Mouse (Mus musculus) small intestine, adult 2 months (tissue): ENCODE results near the gene Trim16. TPM values are rescaled to one million over a fixed set of nuclear protein-coding genes. Genes with fewer than 3 reads are reported as not detected.

Experiments used
- H3K27ac ChIP-seq: fragments of 200-500 bp; 2 replicates; pipeline ENCODE4 v1.5.1; 2012; ENCODE audit warnings: low read depth, low read length, control low read depth, inconsistent platforms; ENCODE audit not compliant: insufficient read depth
- H3K27me3 ChIP-seq: fragments of 200-500 bp; 2 replicates; pipeline ENCODE4 v1.6.1; 2012; ENCODE audit warnings: mild to moderate bottlenecking, moderate library complexity, low read length, inconsistent platforms; ENCODE audit not compliant: control insufficient read depth, insufficient read depth
- H3K36me3 ChIP-seq: fragments of 200-500 bp; 2 replicates; pipeline ENCODE4 v1.6.1; 2012; ENCODE audit warnings: mild to moderate bottlenecking, low read length, control low read depth, inconsistent platforms; ENCODE audit not compliant: control insufficient read depth, insufficient read depth
- H3K4me1 ChIP-seq: fragments of 200-500 bp; 2 replicates; pipeline ENCODE4 v1.6.1; 2012; ENCODE audit warnings: low read length, inconsistent platforms, mixed read lengths; ENCODE audit not compliant: control insufficient read depth, insufficient read depth, insufficient read length
- H3K4me3 ChIP-seq: fragments of 200-500 bp; 2 replicates; pipeline ENCODE4 v1.5.1; 2012; ENCODE audit warnings: low read depth, mild to moderate bottlenecking, control low read depth, inconsistent platforms, low read length, moderate library complexity
- CTCF ChIP-seq: fragments of 200-500 bp; IDR thresholded peaks from 2 replicates; pipeline ENCODE4 v1.5.1; 2012; ENCODE audit warnings: low read depth, mild to moderate bottlenecking, control low read depth, inconsistent platforms, low read length, moderate library complexity, mixed read lengths; ENCODE audit not compliant: insufficient replicate concordance, insufficient read length; ENCODE audit errors: extremely low read depth
- POLR2A ChIP-seq: fragments of 200-500 bp; IDR thresholded peaks from 2 replicates; pipeline ENCODE4 v1.6.1; 2012; ENCODE audit warnings: low read depth, mild to moderate bottlenecking, control low read depth, inconsistent platforms, low read length, moderate library complexity
- WGBS: fragments of 180-500 bp; shearing (Covaris S2); methylation state at CpG from one replicate; pipeline ENCODE4 v1.1.7; 2018; 5-methylcytosine and 5-hydroxymethylcytosine counted together
- polyA plus RNA-seq: library from polyadenylated mRNA; depleted of rRNA; stranded (reverse); fragments of >200 nt; gene quantifications from 2 replicates; pipeline ENCODE4 v1.2.3, GENCODE M21; 2012; rRNA removed

Gene Trim16
- 3.8 and 10.9 TPM in 2 replicates for polyA plus RNA-seq

DNA sequence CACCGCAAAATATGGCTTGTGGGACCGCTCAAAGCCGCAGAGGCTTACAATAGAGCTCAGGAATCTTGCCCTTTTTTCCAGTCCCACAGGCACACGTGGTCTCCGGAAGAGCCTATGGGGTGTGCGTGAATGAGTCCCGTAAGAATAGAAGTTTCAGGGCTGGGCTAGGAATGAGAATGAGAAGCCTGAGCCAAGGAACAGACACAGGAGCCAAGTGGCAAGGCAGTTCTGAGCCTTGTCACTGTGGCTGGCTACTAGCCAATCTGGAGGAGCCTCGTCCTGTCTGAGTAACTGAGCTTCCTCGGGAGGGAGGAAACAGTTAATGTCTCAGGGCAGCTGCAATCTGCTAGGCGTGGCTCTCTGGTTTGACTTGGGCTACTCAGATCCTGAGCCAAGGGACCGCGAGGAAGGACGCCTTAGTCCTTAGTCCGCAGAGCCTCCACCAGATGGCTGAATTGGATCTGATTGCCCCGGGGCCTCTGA lies at the start of gene Trim16:
Gene Trim16 (plus strand): TSS at position 173 of the 483 bp plus-strand sequence.
- H3K27ac ChIP-seq: peak within 1 kb of the TSS; percentile 90

DNA sequence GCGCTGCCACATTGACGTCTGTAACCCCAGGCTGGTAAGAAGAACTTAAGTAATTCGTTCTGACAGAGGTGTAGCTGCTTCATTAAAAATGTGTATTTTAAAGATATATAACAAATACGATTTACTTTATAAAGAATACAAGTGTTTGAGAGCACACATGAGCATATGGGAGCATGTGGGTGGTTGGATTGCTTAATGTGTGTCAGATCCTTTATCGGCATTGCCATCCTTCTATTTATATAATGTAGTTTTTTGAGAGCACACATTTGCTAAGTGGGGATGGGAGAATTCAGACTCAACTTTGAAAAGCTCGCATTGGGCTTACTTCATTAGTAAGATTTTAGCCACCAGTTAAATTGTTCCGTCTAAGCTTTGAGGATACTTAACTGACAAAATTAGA lies 43.5 kb upstream of the Trim16 start:
- no peaks in the 10 kb centered on the region; the same call in 1 of the 2 replicates for H3K27me3 ChIP-seq
- no peak overlapping the region for H3K27ac ChIP-seq
- no peak overlapping the region for H3K4me3 ChIP-seq
- TF ChIP-seq CTCF (no peak), POLR2A (no peak)
- WGBS: 94% methylated on average over 7 of the region's 7 CpGs
- H3K36me3 ChIP-seq: no peaks in the 10 kb centered on the region
- H3K4me1 ChIP-seq: no peaks in the 10 kb centered on the region

More for the DNA sequence above, at the start of gene Trim16:
- H3K27me3 ChIP-seq: no peaks in the 10 kb centered on the region
- H3K36me3 ChIP-seq: no peaks in the 10 kb centered on the region
- WGBS: 2% methylated on average over 15 of the region's 15 CpGs
- H3K4me3 ChIP-seq: peak within 1 kb of the TSS; percentile 80
- H3K4me1 ChIP-seq: peaks cover 26% of the 10 kb centered on the region
- TF ChIP-seq POLR2A (peak; percentile 93), CTCF (peak; percentile 15; the same call in 1 of the 2 replicates)

DNA sequence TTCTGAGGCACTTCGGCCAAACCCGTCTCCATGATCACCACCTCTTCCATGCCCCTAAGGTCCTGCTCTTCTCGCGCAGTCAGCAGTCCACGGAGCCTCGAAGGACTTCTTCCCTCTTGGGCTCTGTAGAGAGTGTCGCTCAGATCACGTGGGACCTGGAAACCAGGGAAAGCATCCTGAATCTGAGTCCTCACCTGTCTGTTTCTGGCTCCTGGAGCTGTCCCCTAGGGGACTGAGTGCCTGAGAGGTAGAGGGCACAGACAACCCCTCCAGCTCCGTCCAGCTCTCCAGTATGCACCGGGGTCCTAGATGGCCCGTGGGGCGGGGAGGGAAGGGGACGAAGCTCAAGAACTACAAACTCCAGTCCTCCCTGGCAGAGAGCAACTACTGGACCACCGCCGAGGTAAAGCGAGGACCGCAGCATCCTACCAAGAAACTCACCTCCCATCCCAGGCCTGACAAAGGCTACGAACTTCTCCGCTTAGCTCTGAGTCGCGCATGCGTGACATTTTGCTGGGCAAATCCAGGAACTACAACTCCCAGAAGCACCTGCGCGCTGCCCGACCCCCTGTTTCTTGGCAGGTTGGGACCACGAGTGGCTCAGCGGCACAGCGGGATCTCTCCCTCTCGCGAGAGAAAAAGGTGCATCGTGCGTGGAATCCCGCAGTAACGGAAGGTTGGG lies 31.0 kb upstream of the Trim16 start, which contains the start of gene Zfp286:
Gene Zfp286 (minus strand): TSS at position 528 of the 682 bp plus-strand sequence.
- 7% methylated on average over 34 of the region's 34 CpGs for WGBS

DNA sequence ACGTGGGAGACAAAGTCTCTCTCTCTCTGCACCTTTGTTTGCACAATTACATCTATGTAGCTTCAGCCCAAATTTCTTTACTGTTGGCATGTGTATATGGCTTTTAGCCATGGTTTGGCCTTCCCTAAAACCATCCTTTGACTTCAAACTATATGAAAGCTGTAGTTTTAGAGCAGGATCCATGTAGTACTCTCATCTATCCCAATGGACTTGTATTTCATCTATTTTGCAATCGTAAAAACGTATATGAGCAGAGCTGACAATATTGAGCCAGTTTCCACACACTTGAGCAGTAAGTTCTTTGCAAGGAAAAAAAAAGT lies 30.5 kb upstream of the Trim16 start:
- no peaks in the 10 kb centered on the region for H3K36me3 ChIP-seq
- peaks cover 7% of the 10 kb centered on the region for H3K4me1 ChIP-seq
- H3K27ac ChIP-seq: no peak overlapping the region
- TF ChIP-seq POLR2A (no peak), CTCF (no peak)
- peak overlapping the region; percentile 65 for H3K4me3 ChIP-seq
- WGBS: 60% methylated on average over 3 of the region's 3 CpGs
- H3K27me3 ChIP-seq: no peaks in the 10 kb centered on the region

More for the DNA sequence above, 31.0 kb upstream of the Trim16 start, which contains the start of gene Zfp286:
- Histone ChIP-seq H3K36me3 (no peaks in the 10 kb centered on the region), H3K27me3 (no peaks in the 10 kb centered on the region), H3K4me1 (peaks cover 7% of the 10 kb centered on the region), H3K27ac (no peak within 1 kb of the TSS), H3K4me3 (peak within 1 kb of the TSS; percentile 65)
- TF ChIP-seq CTCF (no peak), POLR2A (0 out of 2 replicates have a peak, but pooled peaks have one; percentile 35)

DNA sequence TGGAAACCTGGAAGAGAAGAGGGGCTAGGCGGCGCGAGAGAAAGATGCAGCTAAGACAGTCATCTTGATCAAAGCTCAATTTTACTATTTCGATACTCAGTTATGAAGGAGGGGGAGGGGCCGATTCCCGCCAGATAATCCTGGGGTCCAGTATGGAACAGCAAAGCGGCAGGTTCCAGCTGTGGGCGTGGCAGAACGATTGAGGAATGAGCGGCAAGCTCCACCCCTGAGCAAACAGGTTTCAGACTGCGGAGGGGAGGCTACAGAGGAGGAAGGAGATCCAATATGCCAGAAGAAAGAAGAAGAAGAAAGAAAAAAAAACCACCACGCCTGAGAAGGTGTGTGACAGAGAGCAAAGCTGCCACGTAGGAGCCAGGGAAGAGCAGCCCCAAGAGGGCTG lies 15.9 kb upstream of the Trim16 start:
- 25% methylated on average over 13 of the region's 13 CpGs for WGBS
- Histone ChIP-seq H3K27me3 (no peaks in the 10 kb centered on the region), H3K4me3 (no peak overlapping the region), H3K36me3 (no peaks in the 10 kb centered on the region), H3K27ac (no peak overlapping the region), H3K4me1 (no peaks in the 10 kb centered on the region)
- no peak for TF ChIP-seq CTCF
- no peak for TF ChIP-seq POLR2A

DNA sequence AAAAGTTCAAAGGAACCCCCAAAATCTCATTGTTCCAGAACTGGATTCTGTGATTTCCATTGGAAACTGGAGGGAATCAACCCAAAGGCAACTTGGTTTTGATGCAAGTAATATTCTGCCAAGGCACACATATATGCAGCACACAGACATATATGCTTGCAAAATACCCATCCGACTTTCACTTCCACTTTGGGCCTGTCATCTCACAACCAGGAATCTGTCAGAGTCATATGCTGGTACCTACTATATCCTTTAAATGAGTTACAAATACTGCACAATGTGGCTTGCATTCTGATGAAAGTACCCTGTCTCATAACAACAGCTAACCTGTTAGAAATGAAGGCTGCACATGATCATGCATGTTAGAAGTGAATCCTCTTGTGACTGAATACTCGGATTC lies 12.1 kb upstream of the Trim16 start:
- no peaks in the 10 kb centered on the region for H3K27me3 ChIP-seq
- H3K4me3 ChIP-seq: no peak overlapping the region
- no peak for TF ChIP-seq CTCF
- no peak for TF ChIP-seq POLR2A
- WGBS: 85% methylated on average over 2 of the region's 2 CpGs
- no peaks in the 10 kb centered on the region for H3K4me1 ChIP-seq
- no peaks in the 10 kb centered on the region for H3K36me3 ChIP-seq
- H3K27ac ChIP-seq: no peak overlapping the region

DNA sequence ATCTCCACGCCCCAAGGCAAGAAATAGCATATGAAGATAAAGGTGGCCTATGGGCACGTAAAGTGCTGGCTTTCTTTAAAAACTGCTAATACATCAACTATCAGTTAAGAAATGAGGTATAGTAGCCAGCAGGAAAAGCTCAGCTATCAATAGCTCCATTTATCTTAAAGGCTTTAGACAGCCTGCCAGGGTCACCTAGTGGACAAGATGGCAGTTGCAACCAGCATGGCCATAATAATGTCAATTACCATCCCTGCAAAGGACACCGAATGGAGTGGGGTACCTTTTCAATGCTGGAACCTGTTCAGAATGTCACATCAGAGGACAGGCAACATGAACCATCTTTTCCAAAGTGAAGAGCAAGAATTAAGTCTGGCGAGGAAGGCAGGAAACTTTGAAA lies 10.8 kb upstream of the Trim16 start:
- Histone ChIP-seq H3K4me3 (no peak overlapping the region), H3K36me3 (no peaks in the 10 kb centered on the region), H3K4me1 (peaks cover 2% of the 10 kb centered on the region; the same call in 1 of the 2 replicates), H3K27ac (no peak overlapping the region), H3K27me3 (no peaks in the 10 kb centered on the region)
- 59% methylated on average over 4 of the region's 4 CpGs for WGBS
- TF ChIP-seq POLR2A: no peak
- TF ChIP-seq CTCF: peak; percentile 6; the same call in 1 of the 2 replicates
